Mouse (Mus musculus) testis, adult 2 months (tissue): ENCODE measurements around the gene Olfr412. TPM values are rescaled to one million over a fixed set of nuclear protein-coding genes. Genes with fewer than 3 reads are reported as not detected.

ENCODE experiments used
- H3K27ac ChIP-seq: fragments of 200-500 bp; 2 replicates; pipeline ENCODE4 v1.5.1; 2012; ENCODE audit warnings: low read depth, low read length; ENCODE audit not compliant: control insufficient read depth, insufficient read depth
- H3K27me3 ChIP-seq: fragments of 200-500 bp; 2 replicates; pipeline ENCODE4 v1.6.1; 2012; ENCODE audit warnings: mild to moderate bottlenecking, low read length, moderate library complexity; ENCODE audit not compliant: control insufficient read depth, insufficient read depth
- H3K36me3 ChIP-seq: fragments of 200-500 bp; 2 replicates; pipeline ENCODE4 v1.6.1; 2012; ENCODE audit warnings: mild to moderate bottlenecking, low read length; ENCODE audit not compliant: control insufficient read depth, insufficient read depth
- H3K4me1 ChIP-seq: fragments of 200-500 bp; 2 replicates; pipeline ENCODE4 v1.6.1; 2012; ENCODE audit warnings: low read length; ENCODE audit not compliant: control insufficient read depth, insufficient read depth
- H3K4me3 ChIP-seq: fragments of 200-500 bp; 2 replicates; pipeline ENCODE4 v1.5.1; 2012; ENCODE audit warnings: low read depth, mild to moderate bottlenecking, low read length, moderate library complexity, mixed read lengths; ENCODE audit not compliant: control insufficient read depth
- CTCF ChIP-seq: fragments of 200-500 bp; IDR thresholded peaks from 2 replicates; pipeline ENCODE4 v1.5.1; 2012; ENCODE audit warnings: low read depth, mild to moderate bottlenecking, inconsistent platforms, low read length, moderate library complexity; ENCODE audit not compliant: control insufficient read depth, insufficient read depth, insufficient replicate concordance
- POLR2A ChIP-seq: fragments of 200-500 bp; IDR thresholded peaks from 2 replicates; pipeline ENCODE4 v1.6.1; 2012; ENCODE audit warnings: low read depth, mild to moderate bottlenecking, inconsistent platforms, low read length, moderate library complexity; ENCODE audit not compliant: control insufficient read depth
- polyA plus RNA-seq: library from polyadenylated mRNA; depleted of rRNA; stranded (reverse); fragments of >200 nt; gene quantifications from 2 replicates; pipeline ENCODE4 v1.2.3, GENCODE M21; 2012; rRNA removed

Gene Olfr412
- polyA plus RNA-seq, 1 experiment, result not detected

DNA sequence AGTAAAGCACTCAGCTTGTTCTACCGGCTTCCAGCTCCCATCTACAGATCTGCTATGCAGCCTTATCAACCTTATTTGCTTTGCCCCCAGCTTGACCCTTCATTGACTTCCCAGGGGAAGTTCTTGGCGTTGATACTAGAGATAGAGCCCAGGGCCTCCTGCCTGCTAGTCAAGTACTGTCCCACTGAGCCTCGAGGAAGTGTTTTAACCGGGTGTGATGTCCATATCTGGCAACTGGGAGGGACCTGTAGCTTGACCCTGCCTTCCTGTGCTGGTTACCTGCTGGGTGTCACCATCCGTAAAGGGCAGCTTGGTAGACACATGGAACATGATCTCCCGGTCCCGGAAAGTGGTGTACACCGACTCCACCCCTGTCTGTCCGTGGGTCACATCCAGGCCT is 52.2 kb downstream of the Olfr412 start:
- Histone ChIP-seq H3K27ac (no peak overlapping the region), H3K36me3 (no peaks in the 10 kb centered on the region), H3K4me3 (no peak overlapping the region), H3K4me1 (no peaks in the 10 kb centered on the region), H3K27me3 (no peaks in the 10 kb centered on the region)
- no peak for TF ChIP-seq CTCF
- no peak for TF ChIP-seq POLR2A

DNA sequence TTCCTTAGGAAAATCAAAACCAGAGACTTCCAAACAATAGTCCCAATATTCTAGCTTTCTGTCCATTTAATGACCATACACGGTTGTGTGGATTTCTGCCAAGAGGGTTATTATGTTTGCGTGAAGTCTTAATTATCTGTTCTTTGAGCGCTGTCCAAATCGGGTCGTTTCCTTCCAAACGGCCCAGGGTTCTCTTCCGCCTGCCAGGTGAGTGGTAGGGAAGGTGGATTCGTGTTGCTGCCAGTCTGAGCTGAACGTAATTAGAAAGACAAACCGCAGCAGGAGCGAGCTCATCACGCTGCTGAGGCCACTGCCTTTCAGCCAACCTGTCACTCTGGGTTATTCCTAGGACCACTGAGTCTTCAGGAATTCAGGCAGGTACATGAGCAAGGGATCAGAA is 53.9 kb downstream of the Olfr412 start:
- Histone ChIP-seq H3K27ac (no peak overlapping the region), H3K4me1 (no peaks in the 10 kb centered on the region), H3K4me3 (no peak overlapping the region), H3K36me3 (no peaks in the 10 kb centered on the region), H3K27me3 (no peaks in the 10 kb centered on the region)
- no peak for TF ChIP-seq CTCF
- TF ChIP-seq POLR2A, result no peak

Other genes starting within 250 kb of the Olfr412 start
- not detected in 2 replicates for gene Olfr401, start 248.4 kb upstream of the Olfr412 start, polyA plus RNA-seq
- 0.24 and 0.31 TPM in 2 replicates for gene Olfr402, start 208.5 kb upstream of the Olfr412 start, polyA plus RNA-seq
- gene Olfr403, start 175.8 kb upstream of the Olfr412 start, polyA plus RNA-seq, result not detected in 2 replicates
- not detected in 2 replicates for gene Olfr43, start 150.7 kb upstream of the Olfr412 start, polyA plus RNA-seq
- not detected in 2 replicates for gene Olfr406, start 102.3 kb upstream of the Olfr412 start, polyA plus RNA-seq
- gene Olfr59, start 78.3 kb upstream of the Olfr412 start, polyA plus RNA-seq, result not detected in 2 replicates
- not detected in 2 replicates for gene Olfr410, start 24.0 kb upstream of the Olfr412 start, polyA plus RNA-seq
- not detected in 2 replicates for gene Olfr411, start 9.4 kb upstream of the Olfr412 start, polyA plus RNA-seq
- gene Rap1gap2, start 248.8 kb downstream of the Olfr412 start, polyA plus RNA-seq, result 3.4 and 5.0 TPM in 2 replicates